Mouse (Mus musculus) embryonic fibroblast, embryonic 13.5 days (primary cell): ENCODE measurements around the gene Cdh1. TPM values are rescaled to one million over a fixed set of nuclear protein-coding genes. Genes with fewer than 3 reads are reported as not detected.

ENCODE experiments used
- H3K27ac ChIP-seq: 2 replicates; pipeline ENCODE4 v1.5.1; 2012; ENCODE audit warnings: low read length, control low read depth, inconsistent platforms; ENCODE audit not compliant: insufficient read depth
- H3K4me1 ChIP-seq: 2 replicates; pipeline ENCODE4 v1.6.1; 2011; ENCODE audit warnings: low read length; ENCODE audit not compliant: control insufficient read depth, insufficient read depth
- H3K4me3 ChIP-seq: 2 replicates; pipeline ENCODE4 v1.5.1; 2011; ENCODE audit warnings: mild to moderate bottlenecking, control low read depth, low read length; ENCODE audit not compliant: insufficient read depth
- CTCF ChIP-seq: IDR thresholded peaks from 2 replicates; pipeline ENCODE4 v1.5.1; 2011; ENCODE audit warnings: mild to moderate bottlenecking, control low read depth, low read length, moderate library complexity, borderline replicate concordance; ENCODE audit not compliant: insufficient read depth
- POLR2A ChIP-seq: IDR thresholded peaks from 2 replicates; pipeline ENCODE4 v1.6.1; 2011; ENCODE audit warnings: low read depth, mild to moderate bottlenecking, control low read depth, low read length, moderate library complexity
- polyA plus RNA-seq: library from polyadenylated mRNA; stranded (reverse); fragments of >200 nt; gene quantifications from 2 replicates; pipeline ENCODE4 v1.2.4, GENCODE M21; 2011; ENCODE audit warnings: low read depth; ENCODE audit not compliant: missing spikeins, insufficient read length

The Cdh1 gene
- polyA plus RNA-seq, 1 experiment, result not detected

GRCm38 (mm10) chr8:106623954-106624353 is 20.8 kb downstream of the Cdh1 start:
- TF ChIP-seq CTCF (no peak), POLR2A (no peak)
- no peak overlapping the region for H3K27ac ChIP-seq
- H3K4me3 ChIP-seq, result no peak overlapping the region

GRCm38 (mm10) chr8:106624743-106625142 is 21.6 kb downstream of the Cdh1 start:
- H3K27ac ChIP-seq, result no peak overlapping the region
- H3K4me1 ChIP-seq, result peaks cover 6% of the 10 kb centered on the region
- no peak overlapping the region for H3K4me3 ChIP-seq
- TF ChIP-seq POLR2A, result no peak
- no peak for TF ChIP-seq CTCF

More at GRCm38 (mm10) chr8:106623954-106624353, 20.8 kb downstream of the Cdh1 start:
- peaks cover 6% of the 10 kb centered on the region for H3K4me1 ChIP-seq

GRCm38 (mm10) chr8:106626096-106626865 is 23.1 kb downstream of the Cdh1 start:
- peaks cover 6% of the 10 kb centered on the region for H3K4me1 ChIP-seq
- TF ChIP-seq CTCF (no peak), POLR2A (no peak)
- H3K4me3 ChIP-seq, result no peak overlapping the region
- H3K27ac ChIP-seq, result no peak overlapping the region

- no peak for TF ChIP-seq POLR2A
- no peak for TF ChIP-seq CTCF
- Histone ChIP-seq H3K27ac (no peak overlapping the region), H3K4me1 (peaks cover 6% of the 10 kb centered on the region), H3K4me3 (no peak overlapping the region)
Observed at GRCm38 (mm10) chr8:106628291-106628964, 25.3 kb downstream of the Cdh1 start.

- Histone ChIP-seq H3K4me3 (no peak overlapping the region), H3K4me1 (peaks cover 6% of the 10 kb centered on the region), H3K27ac (no peak overlapping the region)
- TF ChIP-seq POLR2A (no peak), CTCF (no peak)
Observed at GRCm38 (mm10) chr8:106629456-106629855, 26.3 kb downstream of the Cdh1 start.

GRCm38 (mm10) chr8:106631904-106632303 is 28.8 kb downstream of the Cdh1 start:
- Histone ChIP-seq H3K27ac (no peak overlapping the region), H3K4me1 (no peaks in the 10 kb centered on the region), H3K4me3 (no peak overlapping the region)
- TF ChIP-seq CTCF (no peak), POLR2A (no peak)

- no peak overlapping the region for H3K4me3 ChIP-seq
- no peak for TF ChIP-seq CTCF
- no peak for TF ChIP-seq POLR2A
- H3K4me1 ChIP-seq, result no peaks in the 10 kb centered on the region
- H3K27ac ChIP-seq, result no peak overlapping the region
Observed at GRCm38 (mm10) chr8:106632650-106633049, 29.5 kb downstream of the Cdh1 start.

- Histone ChIP-seq H3K4me3 (no peak overlapping the region), H3K4me1 (no peaks in the 10 kb centered on the region), H3K27ac (no peak overlapping the region)
- TF ChIP-seq CTCF (no peak), POLR2A (no peak)
Observed at GRCm38 (mm10) chr8:106633361-106634158, 30.4 kb downstream of the Cdh1 start.

GRCm38 (mm10) chr8:106635284-106635683 is 32.1 kb downstream of the Cdh1 start:
- Histone ChIP-seq H3K4me3 (no peak overlapping the region), H3K4me1 (no peaks in the 10 kb centered on the region), H3K27ac (no peak overlapping the region)
- TF ChIP-seq CTCF (no peak), POLR2A (no peak)
